Mouse (Mus musculus) small intestine, adult 2 months (tissue): ENCODE results near the gene Snorc. TPM values are rescaled to one million over a fixed set of nuclear protein-coding genes. Genes with fewer than 3 reads are reported as not detected.

Experiments used
- H3K27ac ChIP-seq: fragments of 200-500 bp; 2 replicates; pipeline ENCODE4 v1.5.1; 2012; ENCODE audit warnings: low read depth, low read length, control low read depth, inconsistent platforms; ENCODE audit not compliant: insufficient read depth
- H3K27me3 ChIP-seq: fragments of 200-500 bp; 2 replicates; pipeline ENCODE4 v1.6.1; 2012; ENCODE audit warnings: mild to moderate bottlenecking, moderate library complexity, low read length, inconsistent platforms; ENCODE audit not compliant: control insufficient read depth, insufficient read depth
- H3K36me3 ChIP-seq: fragments of 200-500 bp; 2 replicates; pipeline ENCODE4 v1.6.1; 2012; ENCODE audit warnings: mild to moderate bottlenecking, low read length, control low read depth, inconsistent platforms; ENCODE audit not compliant: control insufficient read depth, insufficient read depth
- H3K4me1 ChIP-seq: fragments of 200-500 bp; 2 replicates; pipeline ENCODE4 v1.6.1; 2012; ENCODE audit warnings: low read length, inconsistent platforms, mixed read lengths; ENCODE audit not compliant: control insufficient read depth, insufficient read depth, insufficient read length
- H3K4me3 ChIP-seq: fragments of 200-500 bp; 2 replicates; pipeline ENCODE4 v1.5.1; 2012; ENCODE audit warnings: low read depth, mild to moderate bottlenecking, control low read depth, inconsistent platforms, low read length, moderate library complexity
- CTCF ChIP-seq: fragments of 200-500 bp; IDR thresholded peaks from 2 replicates; pipeline ENCODE4 v1.5.1; 2012; ENCODE audit warnings: low read depth, mild to moderate bottlenecking, control low read depth, inconsistent platforms, low read length, moderate library complexity, mixed read lengths; ENCODE audit not compliant: insufficient replicate concordance, insufficient read length; ENCODE audit errors: extremely low read depth
- POLR2A ChIP-seq: fragments of 200-500 bp; IDR thresholded peaks from 2 replicates; pipeline ENCODE4 v1.6.1; 2012; ENCODE audit warnings: low read depth, mild to moderate bottlenecking, control low read depth, inconsistent platforms, low read length, moderate library complexity
- WGBS: fragments of 180-500 bp; shearing (Covaris S2); methylation state at CpG from one replicate; pipeline ENCODE4 v1.1.7; 2018; 5-methylcytosine and 5-hydroxymethylcytosine counted together
- polyA plus RNA-seq: library from polyadenylated mRNA; depleted of rRNA; stranded (reverse); fragments of >200 nt; gene quantifications from 2 replicates; pipeline ENCODE4 v1.2.3, GENCODE M21; 2012; rRNA removed

Snorc gene
- polyA plus RNA-seq, 1 experiment = not detected

GRCm38 (mm10) chr1:87510166-87510691 is 40.2 kb downstream of the Snorc start:
- 1% methylated on average over 60 of the region's 61 CpGs for WGBS
- TF ChIP-seq CTCF (no peak), POLR2A (no peak)
- Histone ChIP-seq H3K4me3 (peak overlapping the region; percentile 55), H3K27me3 (peaks cover 10% of the 10 kb centered on the region), H3K36me3 (peaks cover 2% of the 10 kb centered on the region; the same call in 1 of the 2 replicates), H3K27ac (no peak overlapping the region), H3K4me1 (peaks cover 9% of the 10 kb centered on the region)

GRCm38 (mm10) chr1:87510845-87511244 is 40.8 kb downstream of the Snorc start:
- Histone ChIP-seq H3K36me3 (peaks cover 2% of the 10 kb centered on the region; the same call in 1 of the 2 replicates), H3K27me3 (peaks cover 10% of the 10 kb centered on the region), H3K4me1 (peaks cover 9% of the 10 kb centered on the region), H3K27ac (no peak overlapping the region), H3K4me3 (no peak overlapping the region)
- 10% methylated on average over 5 of the region's 5 CpGs for WGBS
- TF ChIP-seq CTCF = no peak
- TF ChIP-seq POLR2A = no peak

GRCm38 (mm10) chr1:87520467-87520866 is 50.4 kb downstream of the Snorc start:
- no peak overlapping the region for H3K27ac ChIP-seq
- no peak overlapping the region for H3K4me3 ChIP-seq
- no peaks in the 10 kb centered on the region for H3K4me1 ChIP-seq
- 0 out of 2 replicates have a peak, but pooled peaks cover 3% of the 10 kb centered on the region for H3K36me3 ChIP-seq
- no peaks in the 10 kb centered on the region for H3K27me3 ChIP-seq
- TF ChIP-seq CTCF = no peak
- TF ChIP-seq POLR2A = no peak

GRCm38 (mm10) chr1:87521523-87521922 is 51.5 kb downstream of the Snorc start:
- TF ChIP-seq POLR2A = no peak
- Histone ChIP-seq H3K4me1 (no peaks in the 10 kb centered on the region), H3K27ac (no peak overlapping the region), H3K36me3 (no peaks in the 10 kb centered on the region), H3K4me3 (no peak overlapping the region), H3K27me3 (no peaks in the 10 kb centered on the region)
- WGBS = 73% methylated on average over 1 of the region's 1 CpGs

- Histone ChIP-seq H3K27ac (no peak overlapping the region), H3K36me3 (no peaks in the 10 kb centered on the region), H3K4me3 (no peak overlapping the region), H3K27me3 (no peaks in the 10 kb centered on the region), H3K4me1 (no peaks in the 10 kb centered on the region)
- TF ChIP-seq CTCF (no peak), POLR2A (no peak)
- WGBS = 91% methylated on average over 7 of the region's 7 CpGs
These were observed 55.0 kb downstream of the Snorc start for GRCm38 (mm10) chr1:87525041-87525440.

Other genes starting within 250 kb of the Snorc start
- 1.1 and 1.5 TPM in 2 replicates for gene Efhd1, start 205.9 kb upstream of the Snorc start, polyA plus RNA-seq
- gene Gigyf2, start 143.3 kb upstream of the Snorc start, polyA plus RNA-seq = 10.8 and 26.0 TPM in 2 replicates
- 0.09 and 7.4 TPM in 2 replicates for gene Kcnj13, start 75.5 kb upstream of the Snorc start, polyA plus RNA-seq
- 1.1 and 2.1 TPM in 2 replicates for gene Neu2, start 39.6 kb downstream of the Snorc start, polyA plus RNA-seq
- 8.1 and 24.1 TPM in 2 replicates for gene Ngef, start 103.6 kb downstream of the Snorc start, polyA plus RNA-seq
- gene Inpp5d, start 150.0 kb downstream of the Snorc start, polyA plus RNA-seq = 24.6 and 36.0 TPM in 2 replicates